Mouse (Mus musculus): ENCODE data around the gene Sucla2.

The Sucla2 gene

DNA sequence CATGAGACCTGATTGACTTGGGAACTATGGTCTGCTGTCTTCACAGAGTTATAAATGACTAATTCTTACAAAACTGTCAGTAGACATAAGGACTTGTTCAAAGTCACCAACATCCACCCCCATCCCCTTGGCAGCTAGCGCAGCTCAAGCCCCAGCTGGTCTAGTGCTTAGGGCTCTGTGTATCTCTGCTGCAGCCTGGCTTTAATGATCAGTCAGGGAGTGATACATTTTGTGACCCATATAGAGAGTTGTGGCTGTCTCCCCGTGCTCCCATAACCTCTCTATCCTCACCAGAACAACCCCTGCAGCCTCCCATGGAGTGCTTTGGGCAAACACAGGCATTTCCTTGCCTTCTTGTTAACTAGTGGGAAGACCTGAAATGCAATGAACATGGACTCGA lies 95.8 kb downstream of the Sucla2 start:
- no peak for DNase-seq

DNA sequence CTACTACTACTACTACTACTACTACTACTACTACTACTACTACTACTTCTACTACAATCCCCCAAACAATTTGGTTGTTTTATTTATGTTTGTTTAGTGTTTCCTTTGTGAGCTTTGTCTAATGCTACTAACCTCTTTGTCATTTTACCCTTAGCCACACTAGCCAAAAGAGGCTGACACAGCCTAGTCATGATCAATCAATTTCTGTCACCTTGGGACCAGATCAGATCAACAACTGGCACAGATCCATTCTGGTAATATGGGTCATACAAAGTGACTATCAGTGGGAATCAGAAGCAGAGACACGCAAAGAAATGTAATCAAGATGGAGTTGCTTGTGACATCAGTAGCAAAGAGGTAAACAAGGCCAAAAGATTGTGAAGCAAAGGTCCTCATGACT lies 97.9 kb downstream of the Sucla2 start:
- DNase-seq, result no peak

DNA sequence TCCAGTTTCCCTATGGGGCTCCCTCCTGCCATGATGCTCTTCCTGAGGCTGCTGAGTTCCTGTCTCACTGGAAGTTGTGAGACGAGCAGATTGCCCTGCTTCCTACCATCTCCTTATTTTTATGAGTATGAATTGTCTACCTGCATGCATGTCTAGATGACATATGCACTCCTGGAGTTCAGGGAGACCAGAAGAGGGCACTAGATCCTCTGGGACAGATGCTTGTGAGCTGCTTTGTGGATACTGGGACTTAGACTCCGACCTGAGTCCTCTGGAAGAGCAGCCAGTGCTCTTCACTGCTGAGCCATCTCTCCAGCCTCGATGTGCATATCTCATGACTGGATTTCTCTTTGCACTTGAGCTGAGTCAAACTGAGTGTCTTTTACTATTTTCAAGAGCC lies 100.3 kb downstream of the Sucla2 start:
- DNase-seq, result no peak

DNA sequence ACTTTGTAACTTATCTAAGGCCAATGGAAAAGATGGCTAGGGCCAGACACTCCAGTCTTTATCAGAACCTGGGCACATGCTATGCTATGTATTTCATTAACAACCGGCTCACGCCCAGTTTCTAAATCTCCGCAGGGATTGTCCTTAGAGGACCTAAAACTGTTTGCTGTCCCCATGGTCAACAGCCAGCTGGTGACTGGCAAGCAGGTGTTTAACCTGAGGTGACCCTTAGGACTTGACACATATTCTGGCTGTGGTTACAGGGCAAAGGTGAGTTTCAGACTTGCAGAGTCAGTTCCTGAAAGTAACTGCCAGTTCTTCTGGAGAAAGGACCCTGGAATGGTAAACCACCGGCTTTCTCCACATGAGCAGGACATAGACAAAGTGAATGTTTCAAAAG lies 106.4 kb downstream of the Sucla2 start:
- peak; percentile 11 for DNase-seq

DNA sequence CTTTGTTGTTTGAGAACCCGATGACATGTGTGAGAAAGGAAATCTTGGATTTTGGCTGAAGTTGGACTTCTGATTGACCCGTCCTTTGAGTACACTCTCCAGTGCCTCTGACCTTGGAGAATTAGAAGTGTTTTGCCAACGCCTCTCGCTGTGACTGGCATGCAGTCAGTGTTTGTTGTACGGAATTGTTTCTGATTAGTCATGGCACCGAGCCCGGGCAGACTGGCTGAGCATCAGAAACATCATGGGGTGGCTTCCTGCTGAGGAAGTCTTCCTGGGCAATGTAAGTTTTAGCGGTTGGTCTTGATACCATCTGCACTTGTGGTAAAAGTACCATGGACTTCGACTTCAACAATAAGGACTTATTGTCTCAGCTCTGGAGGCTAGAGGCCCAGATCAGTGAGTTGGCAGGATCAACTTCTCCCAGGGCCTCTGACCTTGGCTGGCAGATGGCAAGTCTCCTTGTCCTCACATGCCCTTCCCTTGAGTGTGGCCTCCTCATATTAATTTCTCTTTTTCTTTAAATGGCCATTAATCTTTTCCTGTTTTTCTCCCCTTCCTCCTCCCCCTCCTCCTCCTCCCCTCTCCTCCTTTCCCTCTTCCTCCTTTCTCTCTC lies 107.6 kb downstream of the Sucla2 start:
- DNase-seq, result no peak

DNA sequence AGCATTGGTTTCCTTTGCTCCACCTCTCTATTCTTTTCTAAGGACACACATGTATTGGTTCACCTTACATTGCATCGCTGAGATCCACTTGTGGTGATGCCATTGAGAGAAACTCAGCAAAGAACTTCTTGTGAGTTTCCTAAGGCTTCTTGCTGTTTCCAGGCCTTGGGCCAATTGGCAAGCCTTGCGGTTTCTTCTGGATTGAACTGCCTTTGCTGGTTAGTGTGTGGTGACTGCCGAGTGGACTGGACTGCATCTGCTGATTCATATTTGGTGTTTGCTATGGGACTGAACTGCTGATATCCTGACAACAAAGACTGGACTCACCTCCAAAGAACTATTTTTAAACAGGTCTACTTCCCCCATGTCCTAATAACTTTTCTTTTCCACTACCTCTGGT lies 109.2 kb downstream of the Sucla2 start:
- DNase-seq, result no peak

DNA sequence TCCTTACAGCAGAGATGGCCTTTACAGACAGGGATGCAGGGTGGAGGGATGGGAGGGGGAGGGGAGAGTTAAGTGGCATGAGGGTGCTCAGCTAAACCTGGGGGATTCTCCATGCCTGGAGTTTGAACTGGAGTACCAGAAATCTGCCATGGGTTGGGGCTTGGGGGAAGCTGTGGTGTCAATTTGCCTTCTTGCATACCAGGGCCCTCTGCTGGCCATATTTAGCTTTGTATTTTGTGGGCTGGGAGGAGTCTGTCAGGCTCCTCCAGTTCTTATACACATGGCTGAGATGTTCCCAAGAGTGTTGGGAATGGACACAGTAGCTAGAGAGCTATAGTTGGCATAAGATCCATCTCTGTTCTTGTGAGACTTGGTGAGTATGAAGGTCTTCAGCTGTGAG lies 112.3 kb downstream of the Sucla2 start:
- peak; percentile 24 for DNase-seq
